Mouse (Mus musculus) ES-E14 (cell line): Measurements from ENCODE around the gene Adora2a.

Experiments
- HCFC1 ChIP-seq: IDR thresholded peaks from 2 replicates; pipeline ENCODE4 v1.6.1; 2012; ENCODE audit warnings: low read length, inconsistent platforms, borderline replicate concordance; ENCODE audit not compliant: insufficient read depth
- ZC3H11A ChIP-seq: IDR thresholded peaks from 2 replicates; pipeline ENCODE4 v1.6.1; 2012; ENCODE audit warnings: low read depth, mild to moderate bottlenecking, inconsistent platforms, low read length, borderline replicate concordance

- TF ChIP-seq ZC3H11A (no peak), HCFC1 (no peak)
Measured at GRCm38 (mm10) chr10:75291338-75291737, 25.3 kb upstream of the Adora2a start.
